ENCODE assay signal across 22 mouse cellular contexts in genomic region chr7:82366471-82366870, GRCm38 (mm10). TPM values are rescaled to one million over a fixed set of nuclear protein-coding genes. Genes with fewer than 3 reads are reported as not detected.
DNase-seq lines count a peak whose midpoint lies in the region; ATAC-seq and TF ChIP-seq lines count a peak whose summit lies in the region.
"Had no signal": no experiment of that assay in that cellular context is flagged by ENCODE, and none has a peak within 500 bp of the region (broad histone marks: within the 10 kb centered on the region; RNA-seq: fewer than 3 reads in every experiment).

No protein-coding gene starts in this region.

- H3K36me3 ChIP-seq in intestine, embryonic 14.5 days (ENCODE audit: control insufficient read depth, insufficient read depth, low read length): no peaks in the 10 kb centered on the region
- no peaks in the 10 kb centered on the region for H3K36me3 ChIP-seq in intestine, postnatal 0 days (ENCODE audit: control insufficient read depth, insufficient read depth)
- H3K36me3 ChIP-seq in lung, embryonic 16.5 days (ENCODE audit: control insufficient read depth, insufficient read depth, low read length): no peaks in the 10 kb centered on the region
- no peaks in the 10 kb centered on the region for H3K36me3 ChIP-seq in intestine, embryonic 16.5 days (ENCODE audit: control insufficient read depth, insufficient read depth, low read length)
- H3K36me3 ChIP-seq: embryonic facial prominence, embryonic 15.5 days; forebrain, embryonic 10.5 days; heart, embryonic 10.5 days; hindbrain, embryonic 12.5 days had no signal

- TF ChIP-seq CTCF in intestine, postnatal 0 days (IDR thresholded peaks at IDR 0.05; ENCODE audit: low read depth): no peak
- no peak for TF ChIP-seq CTCF in lung, adult 2 months (IDR thresholded peaks at IDR 0.05; ENCODE audit: insufficient read depth, low read length)

- no peaks in the 10 kb centered on the region for H3K27me3 ChIP-seq in intestine, embryonic 14.5 days (replicated peaks; ENCODE audit: control insufficient read depth, insufficient read depth, low read length)
- no peaks in the 10 kb centered on the region for H3K27me3 ChIP-seq in intestine, postnatal 0 days (replicated peaks; ENCODE audit: control insufficient read depth, insufficient read depth, low read length)
- no peaks in the 10 kb centered on the region for H3K27me3 ChIP-seq in lung, embryonic 16.5 days (ENCODE audit: control insufficient read depth, insufficient read depth, low read depth, low read length)
- no peaks in the 10 kb centered on the region for H3K27me3 ChIP-seq in intestine, embryonic 16.5 days (replicated peaks; ENCODE audit: control insufficient read depth, insufficient read depth, low read length)
- H3K27me3 ChIP-seq: embryonic facial prominence, embryonic 15.5 days; hindbrain, embryonic 12.5 days; Patski had no signal

- H3K27ac ChIP-seq in intestine, embryonic 14.5 days (ENCODE audit: low read depth): peak overlapping the region; percentile 70
- H3K27ac ChIP-seq in intestine, postnatal 0 days (ENCODE audit: low read depth, low read length): no peak overlapping the region
- H3K27ac ChIP-seq in lung, embryonic 16.5 days (ENCODE audit: low read length): peak overlapping the region; percentile 29
- H3K27ac ChIP-seq in intestine, embryonic 16.5 days (ENCODE audit: low read length): 0 out of 2 replicates have a peak overlapping the region, but pooled peaks have one; percentile 25
- H3K27ac ChIP-seq: embryonic facial prominence, embryonic 15.5 days; forebrain, embryonic 10.5 days; gastrocnemius, adult 2 months; heart, embryonic 10.5 days; hindbrain, embryonic 12.5 days had no signal

- H3K9ac ChIP-seq in intestine, embryonic 14.5 days (ENCODE audit: low read length): no peak overlapping the region
- H3K9ac ChIP-seq in intestine, postnatal 0 days (ENCODE audit: low read depth, low read length): no peak overlapping the region
- no peak overlapping the region for H3K9ac ChIP-seq in lung, embryonic 16.5 days (ENCODE audit: low read length)
- no peak overlapping the region for H3K9ac ChIP-seq in intestine, embryonic 16.5 days (ENCODE audit: low read depth, low read length)
- H3K9ac ChIP-seq: embryonic facial prominence, embryonic 15.5 days; hindbrain, embryonic 12.5 days had no signal

- 0 out of 2 replicates have a peak, but pooled peaks cover 5% of the 10 kb centered on the region for H3K4me1 ChIP-seq in intestine, embryonic 14.5 days (replicated peaks; ENCODE audit: control insufficient read depth, insufficient read depth, low read length)
- H3K4me1 ChIP-seq in intestine, postnatal 0 days (replicated peaks; ENCODE audit: control insufficient read depth, insufficient read depth, low read length): no peaks in the 10 kb centered on the region
- H3K4me1 ChIP-seq in lung, embryonic 16.5 days (replicated peaks; ENCODE audit: control insufficient read depth, insufficient read depth, low read length): no peaks in the 10 kb centered on the region; the same call in 1 of the 2 replicates
- 0 out of 2 replicates have a peak, but pooled peaks cover 2% of the 10 kb centered on the region for H3K4me1 ChIP-seq in lung, adult 2 months (ENCODE audit: control insufficient read depth, insufficient read depth, low read length)
- no peaks in the 10 kb centered on the region for H3K4me1 ChIP-seq in intestine, embryonic 16.5 days (ENCODE audit: control insufficient read depth, insufficient read depth, low read length)
- H3K4me1 ChIP-seq: heart, embryonic 10.5 days; hindbrain, embryonic 12.5 days had no signal

- H3K9me3 ChIP-seq in intestine, embryonic 14.5 days (ENCODE audit: control insufficient read depth, low read length): no peaks in the 10 kb centered on the region
- no peaks in the 10 kb centered on the region for H3K9me3 ChIP-seq in intestine, postnatal 0 days (ENCODE audit: control insufficient read depth)
- H3K9me3 ChIP-seq in lung, embryonic 16.5 days (ENCODE audit: control insufficient read depth, low read length): no peaks in the 10 kb centered on the region
- no peaks in the 10 kb centered on the region for H3K9me3 ChIP-seq in intestine, embryonic 16.5 days (ENCODE audit: control insufficient read depth, low read length)
- H3K9me3 ChIP-seq: embryonic facial prominence, embryonic 15.5 days; forebrain, embryonic 10.5 days; heart, embryonic 10.5 days; hindbrain, embryonic 12.5 days had no signal

- peak; percentile 32 for DNase-seq in intestine, embryonic 14.5 days (ENCODE audit: low spot score)
- DNase-seq in lung, adult 2 months: no peak
- peak; percentile 7 for DNase-seq in 416B (ENCODE audit: low read depth)
- no peak for DNase-seq in cerebellum, adult 11-12 months
- DNase-seq: adrenal gland, postnatal 25 days; cerebellum, adult 8-10 months; cerebellum, postnatal 14 days; embryo, embryonic 11 days; gastrocnemius, adult 2 months; gastrocnemius, postnatal 25 days; heart, postnatal 4 days had no signal

- WGBS in intestine, embryonic 14.5 days: 76% methylated on average over 5 of the region's 5 CpGs
- WGBS in intestine, postnatal 0 days: 67% methylated on average over 5 of the region's 5 CpGs
- WGBS in lung, embryonic 16.5 days: 77% methylated on average over 5 of the region's 5 CpGs
- WGBS in lung, adult 2 months: 70% methylated on average over 5 of the region's 5 CpGs
- WGBS in intestine, embryonic 16.5 days: 80% methylated on average over 5 of the region's 5 CpGs

- ATAC-seq in intestine, embryonic 14.5 days (replicated peaks; ENCODE audit: low FRiP score, low TSS enrichment, low read depth): no peak
- no peak for ATAC-seq in intestine, postnatal 0 days
- ATAC-seq in lung, embryonic 16.5 days (ENCODE audit: low read depth): peak; percentile 17; the same call in 1 of the 2 replicates
- ATAC-seq in intestine, embryonic 16.5 days: no peak
- ATAC-seq: activated CD4-positive, CD25-positive, alpha-beta regulatory T cell, adult 4 months; forebrain, embryonic 14.5 days; Patski had no signal

- no peak for TF ChIP-seq POLR2A in lung, adult 2 months (IDR thresholded peaks at IDR 0.05; ENCODE audit: borderline replicate concordance, extremely low read depth, low read depth, low read length)

- no peak overlapping the region for H3K4me2 ChIP-seq in intestine, embryonic 14.5 days (ENCODE audit: low read length)
- H3K4me2 ChIP-seq in intestine, postnatal 0 days (replicated peaks; ENCODE audit: low read depth): no peak overlapping the region
- H3K4me2 ChIP-seq in lung, embryonic 16.5 days (ENCODE audit: low read depth, low read length): no peak overlapping the region
- no peak overlapping the region for H3K4me2 ChIP-seq in intestine, embryonic 16.5 days (ENCODE audit: low read depth, low read length)
- H3K4me2 ChIP-seq: embryonic facial prominence, embryonic 15.5 days; hindbrain, embryonic 12.5 days had no signal

- no peak overlapping the region for H3K4me3 ChIP-seq in intestine, embryonic 14.5 days (ENCODE audit: low read depth, low read length)
- no peak overlapping the region for H3K4me3 ChIP-seq in intestine, postnatal 0 days (ENCODE audit: low read depth, low read length)
- H3K4me3 ChIP-seq in lung, embryonic 16.5 days (ENCODE audit: low read length): no peak overlapping the region
- no peak overlapping the region for H3K4me3 ChIP-seq in lung, adult 2 months (replicated peaks; ENCODE audit: extremely low read depth, low read depth, low read length)
- H3K4me3 ChIP-seq in intestine, embryonic 16.5 days (ENCODE audit: low read length): no peak overlapping the region
- H3K4me3 ChIP-seq: embryonic facial prominence, embryonic 15.5 days; erythroblast, embryonic 14.5 days; forebrain, embryonic 10.5 days; gastrocnemius, adult 2 months; heart, embryonic 10.5 days; hindbrain, embryonic 12.5 days had no signal

RNA-seq across cellular contexts. Expression of gene Adamtsl3, which starts 31.0 kb away (rescaled TPM):
- 0.41 and 0.56 TPM in 2 replicates for polyA plus RNA-seq in intestine, embryonic 14.5 days (2014; fragmentation: Nextera tagmentation; extraction: Ambion mirVana)
- 0.96 and 1.3 TPM in 2 replicates for polyA plus RNA-seq in intestine, postnatal 0 days (2015; fragmentation: Nextera tagmentation; extraction: Ambion mirVana)
- 2.4 and 2.5 TPM in 2 replicates for polyA plus RNA-seq in lung, embryonic 16.5 days (2015; fragmentation: Nextera tagmentation; extraction: Ambion mirVana)
- 6.1 and 8.0 TPM in 2 replicates for polyA plus RNA-seq in lung, adult 2 months (2012; rRNA removed)
- polyA plus RNA-seq in intestine, embryonic 16.5 days (2015; fragmentation: Nextera tagmentation; extraction: Ambion mirVana): 0.61 and 0.68 TPM in 2 replicates
- polyA plus RNA-seq: erythroblast, embryonic 14.5 days; forebrain, embryonic 10.5 days had no signal

Comparison
In these comparisons a context has a peak if more than half of its experiments do, and no peak if none do; other contexts are left out.
1. DNase-seq: peak in intestine, embryonic 14.5 days (single experiment) and 416B (single experiment); none in lung, adult 2 months (single experiment) and cerebellum, adult 11-12 months (single experiment).